Mouse (Mus musculus): ENCODE measurements around the gene Grik4. TPM values are rescaled to one million over a fixed set of nuclear protein-coding genes. Genes with fewer than 3 reads are reported as not detected.

Grik4 gene
- polyA plus RNA-seq, 1 experiment from 2014 or later: 0.49 TPM

- 73% methylated on average over 7 of the region's 7 CpGs for WGBS
- Histone ChIP-seq H3K4me3 (ENCODE audit: low read depth, low read length) (no peak overlapping the region), H3K36me3 (replicated peaks; ENCODE audit: control insufficient read depth, insufficient read depth, low read depth, low read length) (no peaks in the 10 kb centered on the region), H3K27ac (replicated peaks; ENCODE audit: low read depth, low read length) (no peak overlapping the region), H3K9ac (replicated peaks; ENCODE audit: low read length) (no peak overlapping the region), H3K4me1 (ENCODE audit: control insufficient read depth, insufficient read depth, low read length) (no peaks in the 10 kb centered on the region), H3K4me2 (ENCODE audit: low read depth, low read length) (no peak overlapping the region), H3K9me3 (replicated peaks; ENCODE audit: control insufficient read depth, low read length) (no peaks in the 10 kb centered on the region), H3K27me3 (ENCODE audit: control insufficient read depth, insufficient read depth, low read length) (no peaks in the 10 kb centered on the region)
- no peak for ATAC-seq (replicated peaks; ENCODE audit: insufficient number of reproducible peaks, low FRiP score, low TSS enrichment, low read depth)
- DNase-seq (ENCODE audit: low spot score): no peak
These were observed 436.1 kb downstream of the Grik4 start for GRCm38 (mm10) chr9:42508235-42508634.

- Histone ChIP-seq H3K27ac (replicated peaks; ENCODE audit: low read depth, low read length) (no peak within 1 kb of the TSS), H3K9ac (replicated peaks; ENCODE audit: low read length) (no peak within 1 kb of the TSS), H3K4me3 (ENCODE audit: low read depth, low read length) (no peak within 1 kb of the TSS), H3K9me3 (replicated peaks; ENCODE audit: control insufficient read depth, low read length) (no peaks in the 10 kb centered on the region), H3K36me3 (replicated peaks; ENCODE audit: control insufficient read depth, insufficient read depth, low read depth, low read length) (no peaks in the 10 kb centered on the region), H3K4me2 (ENCODE audit: low read depth, low read length) (no peak within 1 kb of the TSS), H3K27me3 (ENCODE audit: control insufficient read depth, insufficient read depth, low read length) (no peaks in the 10 kb centered on the region), H3K4me1 (ENCODE audit: control insufficient read depth, insufficient read depth, low read length) (no peaks in the 10 kb centered on the region)
- DNase-seq (ENCODE audit: low spot score): no peak
- no peak for ATAC-seq (replicated peaks; ENCODE audit: insufficient number of reproducible peaks, low FRiP score, low TSS enrichment, low read depth)
- WGBS: 87% methylated on average over 6 of the region's 6 CpGs
These were observed 436.6 kb downstream of the Grik4 start, which contains the start of gene Tbcel for GRCm38 (mm10) chr9:42507709-42508108. Gene Tbcel (minus strand): TSS chr9:42507809.

- 79% methylated on average over 1 of the region's 1 CpGs for WGBS
- H3K4me3 ChIP-seq (ENCODE audit: low read depth, low read length): no peak overlapping the region
- no peaks in the 10 kb centered on the region for H3K36me3 ChIP-seq (replicated peaks; ENCODE audit: control insufficient read depth, insufficient read depth, low read depth, low read length)
- no peaks in the 10 kb centered on the region for H3K27me3 ChIP-seq (ENCODE audit: control insufficient read depth, insufficient read depth, low read length)
- no peak overlapping the region for H3K9ac ChIP-seq (replicated peaks; ENCODE audit: low read length)
- H3K4me1 ChIP-seq (ENCODE audit: control insufficient read depth, insufficient read depth, low read length): no peaks in the 10 kb centered on the region
- H3K27ac ChIP-seq (replicated peaks; ENCODE audit: low read depth, low read length): no peak overlapping the region
- no peak for DNase-seq (ENCODE audit: low spot score)
- no peaks in the 10 kb centered on the region for H3K9me3 ChIP-seq (replicated peaks; ENCODE audit: control insufficient read depth, low read length)
- ATAC-seq (replicated peaks; ENCODE audit: insufficient number of reproducible peaks, low FRiP score, low TSS enrichment, low read depth): no peak
- no peak overlapping the region for H3K4me2 ChIP-seq (ENCODE audit: low read depth, low read length)
These were observed 437.3 kb downstream of the Grik4 start for GRCm38 (mm10) chr9:42507022-42507421.

GRCm38 (mm10) chr9:42504971-42505510, 439.3 kb downstream of the Grik4 start:
- no peak for DNase-seq (ENCODE audit: low spot score)
- no peak overlapping the region for H3K27ac ChIP-seq (replicated peaks; ENCODE audit: low read depth, low read length)
- 77% methylated on average over 3 of the region's 3 CpGs for WGBS

GRCm38 (mm10) chr9:42504559-42504958, 439.7 kb downstream of the Grik4 start:
- Histone ChIP-seq H3K27ac (replicated peaks; ENCODE audit: low read depth, low read length) (no peak overlapping the region), H3K9ac (replicated peaks; ENCODE audit: low read length) (no peak overlapping the region), H3K4me2 (ENCODE audit: low read depth, low read length) (no peak overlapping the region), H3K36me3 (replicated peaks; ENCODE audit: control insufficient read depth, insufficient read depth, low read depth, low read length) (no peaks in the 10 kb centered on the region), H3K4me3 (ENCODE audit: low read depth, low read length) (no peak overlapping the region), H3K9me3 (replicated peaks; ENCODE audit: control insufficient read depth, low read length) (no peaks in the 10 kb centered on the region), H3K4me1 (ENCODE audit: control insufficient read depth, insufficient read depth, low read length) (no peaks in the 10 kb centered on the region), H3K27me3 (ENCODE audit: control insufficient read depth, insufficient read depth, low read length) (no peaks in the 10 kb centered on the region)
- WGBS: 76% methylated on average over 11 of the region's 11 CpGs
- DNase-seq (ENCODE audit: low spot score): no peak
- no peak for ATAC-seq (replicated peaks; ENCODE audit: insufficient number of reproducible peaks, low FRiP score, low TSS enrichment, low read depth)

More at GRCm38 (mm10) chr9:42504971-42505510, 439.3 kb downstream of the Grik4 start:
- no peaks in the 10 kb centered on the region for H3K9me3 ChIP-seq (replicated peaks; ENCODE audit: control insufficient read depth, low read length)
- no peak overlapping the region for H3K4me3 ChIP-seq (ENCODE audit: low read depth, low read length)
- no peak overlapping the region for H3K4me2 ChIP-seq (ENCODE audit: low read depth, low read length)
- no peaks in the 10 kb centered on the region for H3K36me3 ChIP-seq (replicated peaks; ENCODE audit: control insufficient read depth, insufficient read depth, low read depth, low read length)
- no peak for ATAC-seq (replicated peaks; ENCODE audit: insufficient number of reproducible peaks, low FRiP score, low TSS enrichment, low read depth)
- H3K4me1 ChIP-seq (ENCODE audit: control insufficient read depth, insufficient read depth, low read length): no peaks in the 10 kb centered on the region
- no peaks in the 10 kb centered on the region for H3K27me3 ChIP-seq (ENCODE audit: control insufficient read depth, insufficient read depth, low read length)
- no peak overlapping the region for H3K9ac ChIP-seq (replicated peaks; ENCODE audit: low read length)

- Histone ChIP-seq H3K4me3 (ENCODE audit: low read depth, low read length) (no peak overlapping the region), H3K9me3 (replicated peaks; ENCODE audit: control insufficient read depth, low read length) (no peaks in the 10 kb centered on the region), H3K36me3 (replicated peaks; ENCODE audit: control insufficient read depth, insufficient read depth, low read depth, low read length) (no peaks in the 10 kb centered on the region), H3K27me3 (ENCODE audit: control insufficient read depth, insufficient read depth, low read length) (no peaks in the 10 kb centered on the region), H3K4me1 (ENCODE audit: control insufficient read depth, insufficient read depth, low read length) (no peaks in the 10 kb centered on the region), H3K4me2 (ENCODE audit: low read depth, low read length) (no peak overlapping the region), H3K27ac (replicated peaks; ENCODE audit: low read depth, low read length) (no peak overlapping the region), H3K9ac (replicated peaks; ENCODE audit: low read length) (no peak overlapping the region)
- DNase-seq (ENCODE audit: low spot score) (no peak), ATAC-seq (replicated peaks; ENCODE audit: insufficient number of reproducible peaks, low FRiP score, low TSS enrichment, low read depth) (no peak)
- WGBS: 64% methylated on average over 4 of the region's 4 CpGs
These were observed 440.6 kb downstream of the Grik4 start for GRCm38 (mm10) chr9:42503709-42504108.

- 78% methylated on average over 2 of the region's 2 CpGs for WGBS
- H3K9ac ChIP-seq (replicated peaks; ENCODE audit: low read length): no peak overlapping the region
- no peak overlapping the region for H3K4me3 ChIP-seq (ENCODE audit: low read depth, low read length)
- no peak for DNase-seq (ENCODE audit: low spot score)
- H3K36me3 ChIP-seq (replicated peaks; ENCODE audit: control insufficient read depth, insufficient read depth, low read depth, low read length): no peaks in the 10 kb centered on the region
- no peak for ATAC-seq (replicated peaks; ENCODE audit: insufficient number of reproducible peaks, low FRiP score, low TSS enrichment, low read depth)
- no peaks in the 10 kb centered on the region for H3K9me3 ChIP-seq (replicated peaks; ENCODE audit: control insufficient read depth, low read length)
- H3K4me2 ChIP-seq (ENCODE audit: low read depth, low read length): no peak overlapping the region
- no peaks in the 10 kb centered on the region for H3K27me3 ChIP-seq (ENCODE audit: control insufficient read depth, insufficient read depth, low read length)
- H3K4me1 ChIP-seq (ENCODE audit: control insufficient read depth, insufficient read depth, low read length): no peaks in the 10 kb centered on the region
- no peak overlapping the region for H3K27ac ChIP-seq (replicated peaks; ENCODE audit: low read depth, low read length)
These were observed 448.0 kb downstream of the Grik4 start for GRCm38 (mm10) chr9:42496296-42496695.

- WGBS: 76% methylated on average over 9 of the region's 9 CpGs
- no peak overlapping the region for H3K9ac ChIP-seq (replicated peaks; ENCODE audit: low read length)
- no peaks in the 10 kb centered on the region for H3K36me3 ChIP-seq (replicated peaks; ENCODE audit: control insufficient read depth, insufficient read depth, low read depth, low read length)
- no peaks in the 10 kb centered on the region for H3K9me3 ChIP-seq (replicated peaks; ENCODE audit: control insufficient read depth, low read length)
- no peaks in the 10 kb centered on the region for H3K4me1 ChIP-seq (ENCODE audit: control insufficient read depth, insufficient read depth, low read length)
- no peak overlapping the region for H3K4me3 ChIP-seq (ENCODE audit: low read depth, low read length)
- ATAC-seq (replicated peaks; ENCODE audit: insufficient number of reproducible peaks, low FRiP score, low TSS enrichment, low read depth) (no peak), DNase-seq (ENCODE audit: low spot score) (peak; percentile 28)
- H3K27ac ChIP-seq (replicated peaks; ENCODE audit: low read depth, low read length): no peak overlapping the region
- H3K4me2 ChIP-seq (ENCODE audit: low read depth, low read length): no peak overlapping the region
- no peaks in the 10 kb centered on the region for H3K27me3 ChIP-seq (ENCODE audit: control insufficient read depth, insufficient read depth, low read length)
These were observed 452.5 kb downstream of the Grik4 start for GRCm38 (mm10) chr9:42491780-42492179.

All from embryonic facial prominence, embryonic 11.5 days (tissue).